Mouse (Mus musculus) midbrain, embryonic 12.5 days (tissue): ENCODE measurements around the gene Ift122. TPM values are rescaled to one million over a fixed set of nuclear protein-coding genes. Genes with fewer than 3 reads are reported as not detected.

ENCODE experiments used
- ATAC-seq: fragments of 200-750 bp; cut with Nextera tagmentation; 2 replicates; pipeline ENCODE4 v1.8.0; 2017; ENCODE audit warnings: low read depth, moderate TSS enrichment, moderate library complexity; ENCODE audit not compliant: low FRiP score
- H3K27ac ChIP-seq: fragments of 300-500 bp; sonication (generic); replicated peaks from 2 replicates; pipeline ENCODE4 v1.5.1; 2016; ENCODE audit warnings: mild to moderate bottlenecking
- H3K27me3 ChIP-seq: fragments of 300-500 bp; sonication (generic); 2 replicates; pipeline ENCODE4 v1.6.1; 2016; ENCODE audit warnings: mild to moderate bottlenecking
- H3K36me3 ChIP-seq: fragments of 300-500 bp; sonication (generic); 2 replicates; pipeline ENCODE4 v1.6.1; 2016
- H3K4me1 ChIP-seq: fragments of 300-500 bp; sonication (generic); 2 replicates; pipeline ENCODE4 v1.6.1; 2016
- H3K4me2 ChIP-seq: fragments of 300-500 bp; sonication (generic); replicated peaks from 2 replicates; pipeline ENCODE4 v1.6.1; 2016; ENCODE audit warnings: mild to moderate bottlenecking, moderate library complexity
- H3K4me3 ChIP-seq: fragments of 300-500 bp; sonication (generic); 2 replicates; pipeline ENCODE4 v1.5.1; 2016; ENCODE audit warnings: mild to moderate bottlenecking
- H3K9ac ChIP-seq: fragments of 300-500 bp; sonication (generic); replicated peaks from 2 replicates; pipeline ENCODE4 v1.6.1; 2016; ENCODE audit warnings: mild to moderate bottlenecking, moderate library complexity
- H3K9me3 ChIP-seq: fragments of 300-500 bp; sonication (generic); 2 replicates; pipeline ENCODE4 v1.6.1; 2016; ENCODE audit warnings: mild to moderate bottlenecking
- WGBS: fragments of 180-500 bp; shearing (Covaris S2); methylation state at CpG from one replicate; pipeline ENCODE4 v1.1.7; 2016; 5-methylcytosine and 5-hydroxymethylcytosine counted together
- polyA plus RNA-seq: library from polyadenylated mRNA; unstranded; fragments of >200 nt; fragmentation: Nextera tagmentation; extraction: Ambion mirVana; gene quantifications from 2 replicates; pipeline ENCODE4 v1.2.1, GENCODE M21; 2016

The Ift122 gene
- polyA plus RNA-seq, 1 experiment from 2014 or later, result 27.7 TPM

DNA sequence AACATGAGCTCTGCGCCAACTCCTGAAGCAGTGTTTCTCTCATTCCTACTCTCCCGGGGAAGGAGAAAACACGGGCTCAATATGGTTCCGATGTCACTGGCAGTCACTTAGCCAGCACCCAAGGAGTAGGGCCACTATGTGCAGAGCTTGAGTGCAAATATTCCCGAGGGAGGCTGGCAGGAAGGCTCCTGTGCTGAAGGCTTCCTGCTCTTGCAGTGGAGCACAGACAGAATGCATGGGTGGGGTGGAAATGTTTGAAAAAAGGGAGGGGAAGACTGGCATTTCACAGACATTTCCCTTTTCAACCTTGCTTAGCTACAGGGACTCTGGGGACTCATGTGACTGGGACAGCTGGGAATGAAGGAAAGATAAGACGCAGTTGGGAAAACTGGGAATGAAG is 25.4 kb downstream of the Ift122 start:
- Histone ChIP-seq H3K9ac (no peak overlapping the region), H3K4me1 (no peaks in the 10 kb centered on the region), H3K9me3 (no peaks in the 10 kb centered on the region), H3K4me3 (no peak overlapping the region), H3K4me2 (no peak overlapping the region), H3K27me3 (no peaks in the 10 kb centered on the region), H3K36me3 (peaks cover 37% of the 10 kb centered on the region), H3K27ac (no peak overlapping the region)
- WGBS, result 86% methylated on average over 6 of the region's 6 CpGs
- ATAC-seq, result no peak

DNA sequence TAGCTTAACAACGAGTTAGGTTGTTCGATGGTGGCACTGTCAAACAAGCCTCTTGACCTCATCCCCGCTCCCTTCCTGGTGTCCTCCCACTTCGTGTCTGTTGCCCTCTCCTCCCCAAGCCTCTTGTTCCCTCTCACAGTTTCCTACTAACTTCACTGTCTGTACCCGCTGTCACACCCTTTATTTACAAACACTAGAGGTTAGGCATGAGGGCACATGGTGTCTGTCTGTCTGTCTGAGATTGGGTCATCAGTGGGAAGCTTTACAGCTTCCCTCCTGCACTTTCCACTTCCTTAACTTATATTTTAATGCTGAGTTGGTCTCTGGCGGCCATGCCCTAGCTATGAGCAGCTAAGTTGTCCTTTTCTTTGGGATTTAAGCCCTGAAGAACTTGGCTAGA is 26.5 kb downstream of the Ift122 start:
- WGBS, result 84% methylated on average over 6 of the region's 6 CpGs
- H3K36me3 ChIP-seq, result peaks cover 39% of the 10 kb centered on the region

DNA sequence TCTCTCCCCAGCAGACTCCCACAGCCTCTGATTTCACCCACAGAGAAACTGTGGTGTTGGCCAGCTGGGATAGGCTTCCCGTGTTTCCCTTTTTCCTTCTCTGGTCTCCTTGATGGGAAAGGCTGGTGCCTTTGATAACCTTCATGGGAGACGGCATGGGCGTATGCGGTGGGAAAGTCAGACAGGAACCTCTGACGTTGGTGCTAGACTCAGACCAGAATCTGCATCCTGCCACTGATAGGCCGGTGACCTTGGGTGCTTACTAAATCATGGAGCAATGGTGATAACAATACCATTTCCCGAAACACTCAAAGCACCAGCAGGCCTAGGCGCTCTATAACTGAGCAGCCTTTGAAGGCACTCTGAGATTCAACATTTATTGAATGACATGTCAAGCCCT is 27.5 kb downstream of the Ift122 start:
- H3K4me1 ChIP-seq, result no peaks in the 10 kb centered on the region
- no peaks in the 10 kb centered on the region for H3K27me3 ChIP-seq
- H3K4me2 ChIP-seq, result no peak overlapping the region
- no peak overlapping the region for H3K27ac ChIP-seq
- 89% methylated on average over 8 of the region's 8 CpGs for WGBS
- no peak for ATAC-seq
- no peak overlapping the region for H3K9ac ChIP-seq
- H3K9me3 ChIP-seq, result no peaks in the 10 kb centered on the region
- peaks cover 40% of the 10 kb centered on the region for H3K36me3 ChIP-seq
- no peak overlapping the region for H3K4me3 ChIP-seq

More for the DNA sequence above, 26.5 kb downstream of the Ift122 start:
- Histone ChIP-seq H3K4me3 (no peak overlapping the region), H3K4me1 (no peaks in the 10 kb centered on the region), H3K4me2 (no peak overlapping the region), H3K9me3 (no peaks in the 10 kb centered on the region), H3K27ac (no peak overlapping the region), H3K9ac (no peak overlapping the region), H3K27me3 (no peaks in the 10 kb centered on the region)
- no peak for ATAC-seq

DNA sequence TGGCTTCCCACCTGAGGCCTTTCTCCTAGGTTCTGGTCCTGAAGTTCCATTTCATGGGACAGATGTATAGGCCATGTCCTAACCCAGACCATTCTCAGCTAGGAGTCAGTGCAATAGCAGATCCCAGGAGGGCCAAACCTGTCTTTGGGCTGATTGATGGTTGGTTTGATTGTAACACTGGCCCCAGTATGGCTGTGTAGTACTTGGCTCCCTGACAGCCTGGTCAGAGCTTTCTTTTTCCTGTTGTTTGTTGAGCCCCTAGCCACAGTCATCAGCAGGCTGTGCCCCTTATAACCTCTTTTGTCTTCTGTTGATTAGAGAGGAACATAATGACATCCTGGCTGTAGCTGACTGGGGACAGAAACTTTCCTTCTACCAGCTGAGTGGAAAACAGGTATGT is 30.7 kb downstream of the Ift122 start:
- peaks cover 4% of the 10 kb centered on the region; the same call in 1 of the 2 replicates for H3K9me3 ChIP-seq
- no peaks in the 10 kb centered on the region for H3K27me3 ChIP-seq
- peaks cover 44% of the 10 kb centered on the region for H3K36me3 ChIP-seq
- H3K27ac ChIP-seq, result no peak overlapping the region
- H3K4me3 ChIP-seq, result no peak overlapping the region
- no peak overlapping the region for H3K4me2 ChIP-seq
- ATAC-seq, result no peak
- no peaks in the 10 kb centered on the region for H3K4me1 ChIP-seq
- no peak overlapping the region for H3K9ac ChIP-seq

DNA sequence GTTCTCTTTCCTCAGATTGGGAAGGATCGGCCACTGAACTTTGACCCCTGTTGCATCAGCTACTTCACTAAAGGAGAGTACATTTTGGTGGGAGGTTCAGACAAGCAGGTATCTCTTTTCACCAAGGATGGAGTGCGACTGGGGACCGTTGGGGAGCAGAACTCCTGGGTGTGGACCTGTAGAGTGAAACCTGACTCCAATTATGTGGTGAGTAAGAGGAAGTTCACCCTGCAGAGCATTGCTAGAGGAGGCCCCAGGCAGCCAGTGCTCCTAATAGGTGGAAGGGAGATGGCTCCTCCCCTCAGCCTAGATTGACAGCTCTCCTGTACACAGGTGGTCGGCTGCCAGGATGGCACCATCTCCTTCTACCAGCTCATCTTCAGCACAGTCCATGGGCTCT is 33.6 kb downstream of the Ift122 start:
- ATAC-seq, result no peak
- H3K9ac ChIP-seq, result no peak overlapping the region
- peaks cover 4% of the 10 kb centered on the region; the same call in 1 of the 2 replicates for H3K9me3 ChIP-seq
- no peak overlapping the region for H3K4me2 ChIP-seq
- H3K36me3 ChIP-seq, result peaks cover 39% of the 10 kb centered on the region
- 79% methylated on average over 4 of the region's 4 CpGs for WGBS
- no peak overlapping the region for H3K27ac ChIP-seq
- H3K4me1 ChIP-seq, result peaks cover 10% of the 10 kb centered on the region
- no peaks in the 10 kb centered on the region for H3K27me3 ChIP-seq
- H3K4me3 ChIP-seq, result no peak overlapping the region

DNA sequence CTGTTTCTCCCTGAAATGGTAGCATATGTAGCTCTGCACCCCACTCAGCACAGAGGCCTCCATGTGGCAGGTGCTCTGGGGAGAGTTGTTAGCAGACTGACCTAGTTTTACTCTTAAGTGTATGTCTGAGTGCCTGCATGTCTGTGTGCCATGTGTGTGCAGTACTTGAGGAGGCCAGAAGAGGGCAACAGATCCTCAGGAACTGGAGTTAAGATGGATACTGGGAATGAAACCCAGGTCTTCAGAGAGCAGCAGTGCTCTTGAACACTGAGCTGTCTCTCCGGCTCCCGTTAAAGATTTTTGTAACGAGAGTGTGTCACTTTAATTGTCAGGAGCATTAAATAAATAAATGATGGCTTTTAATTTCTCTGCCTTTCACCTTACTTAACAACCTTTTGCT is 35.0 kb downstream of the Ift122 start:
- 0 out of 2 replicates have a peak, but pooled peaks cover 4% of the 10 kb centered on the region for H3K27me3 ChIP-seq
- no peak overlapping the region for H3K4me2 ChIP-seq
- ATAC-seq, result no peak
- peaks cover 43% of the 10 kb centered on the region for H3K36me3 ChIP-seq
- no peak overlapping the region for H3K27ac ChIP-seq
- 93% methylated on average over 3 of the region's 3 CpGs for WGBS
- H3K4me3 ChIP-seq, result no peak overlapping the region
- peaks cover 17% of the 10 kb centered on the region for H3K4me1 ChIP-seq
- H3K9me3 ChIP-seq, result peaks cover 4% of the 10 kb centered on the region; the same call in 1 of the 2 replicates
- H3K9ac ChIP-seq, result no peak overlapping the region

DNA sequence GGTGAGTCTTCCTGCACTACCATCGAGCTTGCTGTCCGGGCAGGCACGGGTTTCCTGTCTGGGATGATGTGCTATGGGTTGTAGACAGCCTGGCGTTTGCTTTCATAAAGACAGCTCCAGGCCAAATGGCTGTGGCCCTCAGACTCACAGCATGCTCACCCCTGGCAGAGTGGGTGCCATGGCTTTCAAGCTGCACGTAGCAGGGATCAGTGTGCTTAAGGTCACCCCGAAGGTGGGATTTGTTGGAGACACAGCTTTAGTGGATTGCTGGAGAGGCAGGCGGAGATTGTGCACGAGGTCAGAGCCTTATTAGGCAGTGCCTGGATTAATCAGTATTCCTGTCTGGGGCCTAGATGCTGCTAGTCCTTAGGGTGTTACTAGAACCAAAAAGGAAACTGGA is 37.3 kb downstream of the Ift122 start:
- Histone ChIP-seq H3K4me3 (no peak overlapping the region), H3K27me3 (0 out of 2 replicates have a peak, but pooled peaks cover 4% of the 10 kb centered on the region), H3K36me3 (peaks cover 36% of the 10 kb centered on the region), H3K9ac (no peak overlapping the region), H3K9me3 (peaks cover 4% of the 10 kb centered on the region; the same call in 1 of the 2 replicates), H3K4me1 (peaks cover 17% of the 10 kb centered on the region), H3K4me2 (no peak overlapping the region), H3K27ac (no peak overlapping the region)
- ATAC-seq, result no peak
- 86% methylated on average over 8 of the region's 8 CpGs for WGBS

DNA sequence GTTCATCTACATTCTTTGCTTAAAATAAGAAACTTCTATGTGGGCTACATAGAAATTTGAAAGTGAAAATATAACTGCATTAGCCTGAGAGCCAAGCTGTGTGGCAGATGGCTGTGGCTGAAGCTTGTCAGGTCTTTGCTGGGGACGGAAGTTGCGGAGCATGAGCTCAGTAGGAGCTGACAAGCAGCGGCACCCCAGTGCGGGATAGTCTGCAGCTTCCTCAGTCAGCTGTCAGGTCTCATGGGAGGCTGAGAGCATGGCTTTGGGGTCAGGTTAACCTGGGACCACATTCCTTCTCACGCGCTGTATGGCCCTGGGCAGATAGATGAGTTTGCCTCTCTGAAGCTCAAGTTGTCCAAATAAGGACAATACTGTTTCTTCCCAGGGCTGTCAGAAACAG is 37.8 kb downstream of the Ift122 start:
- Histone ChIP-seq H3K4me1 (peaks cover 17% of the 10 kb centered on the region), H3K27ac (peak overlapping the region; percentile 46; the same call in 1 of the 2 replicates), H3K9ac (no peak overlapping the region), H3K27me3 (0 out of 2 replicates have a peak, but pooled peaks cover 4% of the 10 kb centered on the region), H3K4me3 (no peak overlapping the region), H3K9me3 (peaks cover 4% of the 10 kb centered on the region; the same call in 1 of the 2 replicates), H3K4me2 (no peak overlapping the region), H3K36me3 (peaks cover 36% of the 10 kb centered on the region)
- 0 out of 2 replicates have a peak, but pooled peaks have one; percentile 4 for ATAC-seq
- WGBS, result 68% methylated on average over 6 of the region's 6 CpGs

DNA sequence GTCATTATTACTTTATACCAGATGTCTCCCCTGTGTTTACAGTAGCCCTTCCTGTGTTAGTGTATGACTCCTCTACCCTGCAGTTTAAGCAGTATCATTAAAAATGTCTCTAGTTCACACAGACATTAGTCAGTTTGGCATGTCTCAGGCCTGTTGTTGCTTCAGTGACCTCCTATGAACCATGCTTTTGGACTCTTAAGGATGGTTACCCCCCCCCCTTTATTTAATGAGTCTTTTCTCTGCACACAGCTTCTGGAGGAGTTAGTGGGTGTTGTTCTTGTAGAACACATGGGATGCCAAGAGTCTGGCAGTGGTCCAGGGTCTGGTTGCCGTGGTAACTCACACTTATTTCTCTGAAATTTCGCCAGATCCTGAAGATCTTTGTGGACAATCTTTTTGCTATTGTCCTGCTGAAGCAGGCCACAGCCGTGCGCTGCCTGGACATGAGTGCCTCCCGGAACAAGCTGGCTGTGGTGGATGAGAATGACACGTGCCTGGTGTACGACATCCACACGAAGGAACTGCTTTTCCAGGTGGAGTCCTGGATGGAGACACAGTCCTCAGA is 38.3 kb downstream of the Ift122 start:
- Histone ChIP-seq H3K4me2 (no peak overlapping the region), H3K9ac (no peak overlapping the region), H3K36me3 (peaks cover 34% of the 10 kb centered on the region), H3K4me3 (no peak overlapping the region), H3K4me1 (peaks cover 17% of the 10 kb centered on the region), H3K9me3 (peaks cover 4% of the 10 kb centered on the region; the same call in 1 of the 2 replicates), H3K27ac (0 out of 2 replicates have a peak overlapping the region, but pooled peaks have one; percentile 2), H3K27me3 (0 out of 2 replicates have a peak, but pooled peaks cover 4% of the 10 kb centered on the region)
- 32% methylated on average over 8 of the region's 8 CpGs for WGBS
- ATAC-seq, result peak; percentile 72

DNA sequence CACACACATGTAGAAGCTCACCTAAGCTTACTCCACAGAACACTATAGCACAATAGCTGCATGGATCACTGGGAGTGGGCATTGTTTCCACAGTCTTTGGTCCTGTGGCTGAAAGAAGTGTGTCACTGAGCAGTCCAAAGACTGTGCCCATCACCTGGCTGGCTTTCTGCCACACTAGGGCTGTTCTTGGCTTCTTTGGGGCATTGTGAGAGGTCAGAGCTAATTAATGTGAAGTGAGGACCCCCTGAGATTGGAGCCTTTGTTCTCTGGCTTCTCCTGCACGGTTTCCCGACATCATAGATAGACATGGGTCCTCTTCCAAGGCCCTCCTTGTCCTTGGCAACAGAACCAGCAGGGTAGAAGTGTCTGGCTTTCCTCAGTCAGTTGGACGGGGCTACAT is 39.1 kb downstream of the Ift122 start:
- no peak overlapping the region for H3K4me3 ChIP-seq
- peaks cover 27% of the 10 kb centered on the region for H3K36me3 ChIP-seq
- 0 out of 2 replicates have a peak, but pooled peaks cover 4% of the 10 kb centered on the region for H3K27me3 ChIP-seq
- H3K9me3 ChIP-seq, result peaks cover 4% of the 10 kb centered on the region; the same call in 1 of the 2 replicates
- peaks cover 17% of the 10 kb centered on the region for H3K4me1 ChIP-seq
- ATAC-seq, result no peak
- H3K27ac ChIP-seq, result 0 out of 2 replicates have a peak overlapping the region, but pooled peaks have one; percentile 2
- H3K9ac ChIP-seq, result no peak overlapping the region
- 58% methylated on average over 3 of the region's 3 CpGs for WGBS
- no peak overlapping the region for H3K4me2 ChIP-seq

DNA sequence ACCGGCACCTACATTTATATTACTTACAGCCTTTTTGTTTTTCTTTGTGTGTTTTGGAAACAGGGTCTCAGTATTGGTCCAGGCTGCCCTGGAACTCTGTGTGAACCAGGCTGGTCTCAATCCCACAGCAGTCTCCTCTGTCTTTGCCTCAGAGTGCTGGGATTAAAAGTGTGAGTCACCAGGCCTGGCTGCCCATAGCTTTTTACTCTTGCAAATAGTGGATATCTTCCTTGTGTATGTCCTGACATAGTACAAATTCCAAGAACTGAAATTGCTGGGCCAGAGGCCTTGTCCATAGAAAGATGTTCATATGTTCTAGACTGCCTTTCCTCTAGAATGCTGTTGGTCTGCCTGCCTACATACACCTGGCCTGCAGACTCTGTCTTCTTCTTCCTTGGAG is 43.1 kb downstream of the Ift122 start:
- no peaks in the 10 kb centered on the region for H3K9me3 ChIP-seq
- no peak overlapping the region for H3K27ac ChIP-seq
- peaks cover 23% of the 10 kb centered on the region; the same call in 1 of the 2 replicates for H3K36me3 ChIP-seq
- H3K4me2 ChIP-seq, result no peak overlapping the region
- no peak overlapping the region for H3K4me3 ChIP-seq
- peaks cover 15% of the 10 kb centered on the region for H3K4me1 ChIP-seq
- 74% methylated on average over 1 of the region's 1 CpGs for WGBS
- H3K9ac ChIP-seq, result no peak overlapping the region
- no peak for ATAC-seq
- 0 out of 2 replicates have a peak, but pooled peaks cover 4% of the 10 kb centered on the region for H3K27me3 ChIP-seq

DNA sequence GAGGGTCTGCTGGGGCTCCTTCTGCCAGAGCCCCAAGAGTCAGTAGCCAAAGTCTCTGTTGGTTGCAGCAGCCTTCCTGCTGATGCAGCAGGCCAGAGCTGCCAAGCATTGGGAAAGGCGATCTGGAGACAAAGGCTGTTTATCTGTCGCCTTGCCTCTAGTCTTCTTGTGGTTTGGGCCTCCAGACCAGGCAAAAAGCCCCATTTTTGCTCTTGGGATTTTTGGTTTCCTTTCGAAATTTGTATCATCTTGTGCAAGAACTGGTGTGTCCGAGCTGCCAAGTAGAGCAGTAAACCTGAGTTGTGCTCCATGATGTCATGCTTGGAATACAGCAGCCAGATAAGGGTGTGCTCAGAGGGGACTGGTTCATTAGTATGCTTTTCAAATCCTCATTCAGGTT is 43.8 kb downstream of the Ift122 start:
- Histone ChIP-seq H3K4me3 (no peak overlapping the region), H3K36me3 (peaks cover 19% of the 10 kb centered on the region; the same call in 1 of the 2 replicates), H3K27ac (no peak overlapping the region), H3K4me1 (peaks cover 10% of the 10 kb centered on the region), H3K27me3 (0 out of 2 replicates have a peak, but pooled peaks cover 4% of the 10 kb centered on the region), H3K9me3 (no peaks in the 10 kb centered on the region), H3K4me2 (no peak overlapping the region), H3K9ac (no peak overlapping the region)
- no peak for ATAC-seq
- 86% methylated on average over 4 of the region's 4 CpGs for WGBS
